Mouse (Mus musculus) cerebellum, postnatal 14 days (tissue): ENCODE measurements around the gene Sln.
A peak's percentile ranks its signal among the peaks of the same experiment; 100 is the strongest.

Source experiments
- DNase-seq, 2 experiments: peaks; one replicate each; pipeline ENCODE4 v3.0.0; 2021; ENCODE audit warnings: mixed read lengths in 2 of 2

Sln gene

DNA sequence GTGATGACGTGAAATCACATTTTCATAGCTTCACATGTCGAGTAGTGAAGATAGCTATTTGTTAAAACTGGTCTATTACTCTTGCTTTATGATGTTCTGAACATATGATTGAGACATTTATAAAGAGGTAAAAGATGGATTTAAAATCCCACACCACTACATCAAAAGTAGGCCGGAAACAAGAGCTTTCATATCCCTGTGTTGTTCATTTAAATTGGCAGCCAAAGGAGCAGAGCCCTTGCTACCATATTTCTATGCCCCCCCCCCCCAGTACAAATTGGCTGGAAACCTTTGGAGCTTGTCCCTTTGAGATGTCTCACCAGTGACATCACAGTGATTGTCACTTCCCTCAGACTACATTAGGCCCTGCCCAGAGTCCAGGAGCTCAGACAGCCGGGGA lies at the start of gene Sln:
Sln (plus strand) TSS at position 301 of the 400 bp plus-strand sequence.
- no peak for DNase-seq

DNA sequence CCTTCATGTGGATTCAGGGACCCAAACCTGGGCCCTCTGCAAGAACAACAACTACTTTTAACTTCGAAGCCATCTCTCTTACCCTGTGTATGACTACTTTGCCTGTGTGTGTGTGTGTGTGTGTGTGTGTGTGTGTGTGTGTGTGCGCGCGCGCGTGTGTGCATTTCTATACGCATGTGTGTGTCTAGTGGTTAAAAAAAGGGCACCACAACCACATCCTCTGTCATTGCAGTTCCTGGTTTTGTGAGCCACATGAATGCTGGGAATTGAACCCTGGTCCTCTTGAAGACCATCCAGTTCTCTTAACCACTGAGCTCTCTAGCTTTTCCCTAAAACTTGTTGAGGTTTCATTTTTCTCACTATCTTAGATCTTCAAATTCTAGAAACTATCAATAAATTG lies 47.0 kb upstream of the Sln start:
- no peak for DNase-seq

DNA sequence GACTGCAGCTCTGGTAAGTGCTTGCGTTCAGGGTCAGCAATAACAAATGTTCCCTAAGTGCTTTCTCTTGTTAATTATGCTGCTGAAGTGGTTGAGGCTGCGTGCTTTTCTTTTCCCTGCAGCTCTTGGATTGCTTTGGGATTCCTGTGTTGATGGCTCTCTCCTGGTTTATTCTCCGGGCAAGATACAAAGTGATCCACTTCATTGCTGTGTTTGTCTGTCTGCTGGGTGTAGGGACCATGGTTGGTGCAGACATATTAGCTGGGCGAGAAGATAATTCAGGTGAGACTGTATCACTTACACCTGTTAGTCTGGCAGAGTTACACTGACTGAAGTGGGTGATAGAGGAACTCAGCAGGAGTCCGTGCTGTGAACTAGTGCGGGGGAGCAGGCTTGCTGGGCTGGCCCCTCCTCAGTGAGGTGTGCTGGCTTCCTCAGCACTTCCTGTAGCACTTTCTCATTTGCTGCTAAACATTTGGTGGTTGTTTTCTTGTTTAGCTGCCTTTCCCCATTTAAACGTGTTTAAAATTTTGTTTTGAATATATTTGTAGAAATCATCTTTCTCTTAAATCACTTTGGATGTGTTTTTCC lies 43.4 kb upstream of the Sln start:
- DNase-seq: no peak

DNA sequence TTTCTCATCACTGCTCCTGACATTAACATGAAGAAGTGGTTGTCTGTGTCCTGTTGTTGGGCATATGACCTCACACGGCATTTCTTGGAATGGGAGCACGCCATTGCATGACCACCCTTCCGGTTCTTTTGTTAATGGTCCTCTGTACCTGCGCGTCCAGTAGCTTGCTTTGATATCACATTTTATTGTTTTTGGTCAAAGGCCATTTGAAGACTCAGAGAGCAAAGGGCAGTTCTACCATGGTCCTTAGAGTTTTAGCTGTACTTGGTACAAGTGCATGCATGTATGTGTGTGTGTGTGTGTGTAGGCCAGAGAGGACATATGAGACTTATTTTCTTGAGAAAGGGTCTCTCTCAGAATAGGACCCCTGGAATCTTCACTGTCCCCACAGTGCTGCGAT lies 36.5 kb upstream of the Sln start:
- DNase-seq: no peak

DNA sequence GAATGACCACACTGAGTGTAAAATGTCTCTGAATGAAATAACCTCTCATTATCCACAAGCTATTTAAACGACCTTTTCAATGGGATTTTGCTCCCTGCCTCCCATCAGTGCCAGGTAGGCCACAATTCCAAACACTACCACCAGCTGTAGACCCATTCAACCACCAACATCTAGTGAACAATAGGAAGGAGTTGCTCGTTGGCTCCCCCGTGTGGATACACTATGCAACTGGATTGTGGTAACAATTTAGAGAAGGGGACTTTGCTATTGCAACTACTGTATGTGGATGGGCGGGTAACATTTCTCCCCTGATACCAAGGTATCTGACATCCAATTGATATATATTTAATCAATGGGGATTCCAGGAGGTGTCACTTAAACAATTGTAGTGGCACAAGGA lies 31.2 kb upstream of the Sln start:
- DNase-seq: peak; percentile 72 to 82

DNA sequence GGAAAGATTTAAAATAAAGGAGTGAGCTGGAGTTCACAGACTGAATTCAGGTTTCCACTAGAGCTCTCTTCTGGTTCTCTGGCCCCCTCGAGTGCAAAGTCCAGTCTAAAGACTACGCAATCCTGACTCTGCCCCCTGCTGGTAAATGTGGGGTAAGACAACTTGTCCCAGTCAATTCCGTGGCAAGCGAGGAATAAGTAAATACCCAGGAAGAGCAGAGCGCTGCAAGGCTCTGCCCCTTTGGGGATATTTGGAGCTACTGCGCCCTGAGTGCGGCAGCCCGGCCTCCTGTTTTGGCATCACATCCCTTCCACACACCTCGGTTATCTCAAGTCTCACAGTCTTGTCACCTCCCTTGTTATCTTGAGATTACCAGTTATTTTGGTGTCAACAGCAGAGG lies 24.6 kb upstream of the Sln start:
- DNase-seq: peak; percentile 44 to 50

DNA sequence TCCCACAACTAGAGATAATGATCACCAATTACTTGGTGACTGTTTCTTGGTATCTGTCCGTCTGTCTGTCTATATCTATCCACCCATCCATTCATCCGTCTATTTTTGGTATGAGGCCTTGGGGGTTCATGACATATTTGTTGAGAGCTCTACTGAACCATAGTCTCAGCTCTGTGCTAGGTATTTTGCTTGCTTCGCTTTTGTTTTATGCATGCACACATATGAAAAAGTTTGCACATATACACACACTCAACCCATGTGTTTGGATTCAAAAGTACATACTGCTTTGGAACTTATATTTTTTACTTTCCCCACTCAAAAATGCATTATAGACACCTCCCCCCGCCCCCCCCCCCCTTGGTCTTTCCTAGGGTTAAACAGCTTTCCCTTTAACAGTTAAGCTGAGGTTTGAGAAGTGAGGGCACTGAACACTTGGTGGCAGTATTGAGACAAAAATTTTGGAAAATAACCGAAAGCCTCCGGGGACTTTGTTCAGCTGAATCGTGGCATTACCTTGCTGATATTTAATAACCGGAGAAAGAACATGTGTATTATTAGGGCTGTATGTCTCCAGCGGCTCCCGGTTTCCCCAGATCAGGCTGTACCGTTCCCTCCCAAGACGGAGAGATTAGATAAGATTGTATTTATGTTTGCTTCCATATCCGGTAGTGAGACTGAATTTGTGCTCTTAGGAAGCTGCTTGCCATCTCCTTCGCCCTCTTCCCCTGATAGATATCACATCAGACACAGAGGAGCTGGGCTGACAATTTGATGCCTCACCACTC lies 20.7 kb upstream of the Sln start:
- peak; percentile 74 to 77 for DNase-seq

DNA sequence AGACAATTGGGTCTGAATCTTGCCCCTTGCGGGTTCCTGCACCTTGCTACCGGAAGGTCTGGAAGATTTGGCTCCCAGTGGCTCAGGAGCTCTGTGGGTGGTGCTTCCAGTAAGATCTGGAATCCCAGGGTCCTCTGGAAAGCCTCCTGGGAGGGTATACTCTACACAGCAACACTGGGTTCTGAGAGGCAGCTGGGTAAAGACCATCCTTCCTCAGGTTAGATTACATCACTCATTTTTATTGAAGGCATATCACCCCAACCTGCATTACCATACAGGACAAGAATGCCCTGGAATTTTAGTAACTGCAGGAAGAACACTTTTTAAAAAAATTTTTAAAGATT lies 20.1 kb upstream of the Sln start:
- DNase-seq: no peak

DNA sequence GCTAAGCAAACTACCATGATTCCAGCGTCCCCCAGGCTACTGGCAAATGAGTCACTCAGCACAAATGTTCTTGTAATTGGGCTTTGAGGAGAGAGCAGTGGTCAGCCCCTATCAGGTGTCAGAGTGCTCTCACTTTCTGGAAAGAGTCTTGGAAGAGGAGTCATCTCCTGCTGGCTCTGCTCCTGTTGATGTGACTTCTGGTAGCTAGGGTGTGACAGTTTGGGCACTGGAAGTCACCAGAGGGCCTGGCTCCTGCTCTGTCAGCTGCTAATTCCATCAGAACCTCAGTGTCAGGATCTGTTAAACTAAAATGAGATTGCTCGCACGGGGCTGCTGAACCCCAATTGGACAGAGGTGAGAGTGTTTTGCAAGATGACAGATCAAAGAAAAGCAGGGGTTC lies 14.9 kb upstream of the Sln start:
- DNase-seq: no peak

DNA sequence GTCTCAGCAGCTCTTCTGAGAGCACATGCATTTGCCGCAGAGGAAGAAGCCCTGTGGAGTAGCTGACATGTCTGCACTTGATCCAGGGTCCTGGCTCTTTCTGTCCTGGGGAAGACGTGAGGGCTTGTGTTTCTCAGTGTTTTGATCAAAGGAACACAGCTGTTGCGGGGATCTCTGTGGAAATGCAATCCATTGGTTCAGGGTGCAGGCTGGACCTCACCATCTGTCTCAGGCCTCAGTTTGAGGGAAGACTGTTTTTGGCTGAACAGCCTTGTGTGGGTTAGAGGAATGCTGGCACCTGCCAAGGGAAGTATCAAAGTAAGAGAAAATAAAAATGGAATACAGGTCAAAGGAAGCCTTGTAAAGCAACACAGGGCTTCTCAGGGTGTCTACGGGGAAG lies 14.0 kb upstream of the Sln start:
- DNase-seq: no peak

DNA sequence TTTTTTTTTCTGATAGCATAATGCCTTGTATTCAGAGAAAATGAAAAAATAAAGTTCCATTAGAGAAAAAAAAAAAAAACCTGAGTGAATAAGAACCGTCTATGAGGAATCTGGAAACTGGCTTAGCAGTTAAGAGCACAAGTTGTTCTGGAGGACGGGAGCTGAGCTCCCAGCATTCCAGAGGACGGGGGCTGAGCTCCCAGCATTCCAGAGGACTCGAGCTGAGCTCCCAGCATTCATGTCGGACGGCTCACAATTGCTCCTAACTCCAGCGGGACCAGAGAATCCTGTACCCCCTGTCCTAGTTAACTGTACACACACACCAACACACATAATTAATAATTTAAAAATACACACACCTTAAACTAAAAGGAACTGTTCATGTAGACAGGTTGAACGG lies 11.1 kb upstream of the Sln start:
- no peak for DNase-seq

DNA sequence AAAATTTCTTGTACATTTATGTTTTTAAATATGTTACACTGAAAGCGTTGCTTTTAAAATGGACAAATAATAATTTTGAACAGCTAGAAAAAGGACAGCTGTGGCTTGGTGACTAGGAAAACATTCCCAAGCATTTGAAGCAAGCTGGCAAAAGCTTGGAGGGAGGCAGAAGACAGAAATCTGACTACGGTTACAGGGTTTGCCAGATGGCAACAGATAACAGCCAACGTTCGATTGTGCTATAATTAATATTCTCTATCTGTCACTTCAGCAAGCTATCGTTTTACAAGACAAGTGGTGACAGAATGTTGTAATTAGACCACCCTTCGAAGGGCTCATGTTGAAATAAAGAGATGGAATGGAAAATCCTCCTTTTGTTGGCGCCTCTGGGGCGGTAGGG lies 1.4 kb upstream of the Sln start:
- no peak for DNase-seq

DNA sequence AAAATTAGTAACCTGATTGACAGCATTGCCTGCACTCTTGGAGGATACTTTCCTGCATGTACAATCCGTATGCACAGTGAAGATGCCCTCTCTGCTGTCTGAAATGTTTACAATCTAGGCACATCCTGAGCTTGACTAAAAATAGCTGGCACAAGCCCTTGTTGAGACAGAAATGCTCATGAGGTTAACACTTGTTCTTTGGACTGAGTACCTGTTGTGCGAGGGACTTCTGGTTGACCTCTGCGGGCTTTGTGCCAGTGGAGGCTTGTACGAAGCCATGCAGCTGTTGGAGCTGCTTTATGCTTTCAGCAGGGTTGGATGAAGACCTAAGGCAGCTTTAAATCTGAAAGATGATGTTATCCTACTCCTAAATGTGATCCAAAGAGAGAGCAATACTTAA lies 2.2 kb downstream of the Sln start:
- DNase-seq: no peak

DNA sequence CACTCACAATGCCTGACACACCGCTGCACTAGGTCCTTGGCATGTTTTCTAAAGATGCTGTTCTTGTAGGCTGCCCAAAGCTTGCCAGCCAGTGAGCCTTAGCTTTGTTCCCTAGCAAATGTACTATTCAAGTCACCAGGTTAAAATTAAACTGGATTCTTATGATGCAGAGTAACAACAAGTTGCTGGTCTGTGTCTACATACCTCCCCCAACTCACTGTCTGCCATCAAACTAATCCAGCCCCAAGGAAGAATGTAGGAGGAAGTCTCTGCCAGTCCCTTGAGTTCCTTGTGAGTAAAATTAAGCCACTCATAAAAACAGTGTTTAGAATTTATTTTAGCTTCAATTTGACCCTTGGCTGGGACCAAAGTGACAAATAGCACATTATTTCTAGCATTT lies 3.7 kb downstream of the Sln start:
- no peak for DNase-seq

DNA sequence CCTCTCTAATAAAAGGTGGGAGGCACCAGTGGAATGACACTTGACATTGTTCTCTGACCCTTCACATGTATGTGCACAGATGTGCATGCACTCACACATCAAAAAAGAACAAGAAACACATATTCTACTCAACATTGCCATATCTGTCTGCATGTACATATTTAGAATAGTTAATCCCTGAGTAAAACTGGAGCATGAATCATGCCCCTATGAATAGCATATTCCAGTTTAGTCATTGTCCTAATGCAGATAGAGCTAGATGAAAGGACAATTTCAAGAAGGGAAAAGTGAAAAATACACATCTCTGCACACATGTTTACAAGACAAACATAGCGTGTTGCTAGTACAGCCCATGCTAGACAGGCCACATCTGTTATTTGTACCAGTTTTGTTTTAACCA lies 4.6 kb downstream of the Sln start:
- DNase-seq: no peak

DNA sequence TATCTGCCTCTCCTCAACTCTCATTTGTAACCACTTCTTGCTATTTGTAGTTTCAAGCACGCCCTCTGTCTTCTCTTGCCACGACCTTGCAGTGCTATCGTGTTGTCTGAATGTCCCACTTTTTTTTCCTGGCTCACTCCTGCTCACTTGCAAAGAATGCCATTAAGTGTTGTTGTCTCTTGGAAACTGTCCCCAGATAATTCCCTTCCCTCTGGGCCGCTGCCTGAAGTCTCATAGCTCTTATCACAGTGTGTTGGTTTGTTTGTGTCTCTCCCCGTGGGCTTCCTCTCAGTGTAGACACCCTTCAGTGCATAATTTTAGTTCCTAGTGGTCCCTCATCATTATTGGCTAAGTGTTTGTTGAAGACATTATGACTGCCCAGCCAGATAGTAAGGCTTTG lies 7.9 kb downstream of the Sln start:
- no peak for DNase-seq

DNA sequence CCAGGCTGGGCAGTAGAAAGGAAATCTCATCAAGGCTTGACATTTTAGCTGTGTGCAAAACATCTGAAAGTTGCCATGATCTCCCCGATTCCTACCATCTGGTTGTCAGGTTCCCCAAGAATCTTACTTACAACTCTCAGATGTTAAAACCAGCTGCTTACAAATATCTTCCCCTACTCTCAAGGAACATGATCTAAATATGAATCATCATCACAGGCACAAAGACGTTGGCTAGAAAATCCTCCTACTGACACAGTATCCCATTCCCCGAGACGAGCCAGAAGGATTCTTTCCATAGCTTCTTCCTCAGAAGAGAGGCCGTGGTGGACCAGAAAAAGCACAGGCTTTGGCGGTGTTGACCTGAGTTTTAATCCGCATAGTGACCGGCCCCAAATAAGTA lies 23.3 kb downstream of the Sln start:
- DNase-seq: no peak

DNA sequence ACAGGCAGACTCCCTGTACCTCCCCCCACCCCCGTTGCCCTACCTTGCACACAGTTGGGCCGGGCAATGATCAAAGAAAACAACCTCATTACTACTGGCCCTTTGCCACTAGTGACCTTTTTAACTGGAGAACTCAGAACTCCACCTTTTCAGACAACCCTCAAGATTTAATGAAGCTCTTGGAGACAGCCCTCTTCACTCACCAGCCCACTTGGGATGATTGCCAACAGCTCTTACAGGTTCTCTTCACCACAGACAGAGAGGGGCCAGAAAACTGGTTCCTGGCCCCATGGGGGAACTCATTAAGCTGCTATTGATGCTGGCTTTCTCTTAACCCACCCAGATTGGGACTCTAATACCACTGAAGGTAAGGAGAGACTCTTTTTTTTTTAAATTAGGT lies 27.5 kb downstream of the Sln start:
- DNase-seq: no peak

DNA sequence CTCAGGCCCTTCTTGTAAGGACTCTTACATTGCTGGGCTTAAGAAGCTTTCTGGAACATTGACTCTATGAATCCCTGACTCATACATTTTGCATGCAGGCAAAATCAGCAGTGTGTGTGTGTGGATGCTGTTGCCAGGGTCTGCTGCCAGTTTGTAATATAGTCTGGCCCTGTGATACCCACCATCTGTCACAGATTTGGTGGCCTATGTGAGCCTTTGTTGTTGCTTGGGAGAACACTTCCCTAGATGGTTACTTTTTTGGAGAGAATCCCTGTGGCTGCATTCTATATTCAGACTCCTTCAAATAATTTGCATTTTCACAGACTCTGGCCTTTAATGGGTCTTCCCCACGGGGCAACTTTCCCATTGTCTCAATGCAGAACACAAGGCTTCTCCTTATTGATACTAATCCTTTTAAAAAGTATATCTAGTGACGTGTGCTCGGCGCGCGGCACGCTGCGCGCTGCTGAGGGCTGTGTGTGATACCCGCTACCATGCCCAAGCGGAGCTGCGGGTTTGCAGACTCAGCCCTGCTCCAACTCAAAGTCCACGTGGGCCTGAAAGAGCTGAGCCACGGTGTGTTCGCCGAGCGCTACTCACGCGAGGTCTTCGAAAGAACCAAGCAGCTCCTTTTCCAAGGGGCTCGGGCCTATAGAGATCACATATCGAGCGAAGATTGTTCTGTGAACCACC lies 33.8 kb downstream of the Sln start:
- peak; percentile 45 to 56 for DNase-seq

DNA sequence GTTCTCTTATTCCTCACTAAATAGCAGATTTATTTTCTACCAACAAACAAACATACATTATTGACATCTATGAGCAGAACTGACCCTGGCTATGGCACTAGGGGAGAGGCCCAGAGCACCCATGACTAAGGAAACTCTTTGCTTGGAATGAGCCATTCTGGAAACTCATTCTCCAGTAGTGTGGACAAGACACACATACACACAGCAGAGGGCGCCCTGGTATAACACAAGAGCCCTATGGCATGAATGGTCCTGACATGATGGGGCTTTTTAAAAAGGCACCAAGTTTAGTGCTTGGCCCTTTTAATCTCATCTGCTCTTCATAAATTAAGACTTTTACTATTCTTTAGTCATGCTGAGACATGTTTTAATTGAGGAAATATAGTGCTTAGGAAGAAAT lies 40.1 kb downstream of the Sln start:
- DNase-seq: peak; percentile 83 to 88

DNA sequence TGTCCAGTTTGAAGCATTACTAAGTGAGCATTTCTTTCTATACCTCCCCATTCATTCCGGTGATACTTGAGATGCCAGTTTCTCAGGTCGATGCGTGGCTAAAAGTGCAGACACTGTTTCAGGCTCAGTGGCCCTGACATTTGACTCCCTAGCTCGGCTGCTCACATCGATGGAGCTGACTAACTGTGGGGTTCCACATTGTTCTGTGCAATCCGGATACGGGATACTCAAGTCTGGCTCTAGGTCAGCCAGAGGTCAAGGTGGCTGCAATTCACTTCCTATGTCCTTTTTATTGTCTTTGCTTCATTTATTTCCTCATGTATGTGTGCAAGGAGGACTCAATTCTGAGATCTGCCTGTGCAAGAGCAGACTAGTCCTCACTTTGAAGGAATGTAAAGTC lies 45.9 kb downstream of the Sln start:
- DNase-seq: no peak

DNA sequence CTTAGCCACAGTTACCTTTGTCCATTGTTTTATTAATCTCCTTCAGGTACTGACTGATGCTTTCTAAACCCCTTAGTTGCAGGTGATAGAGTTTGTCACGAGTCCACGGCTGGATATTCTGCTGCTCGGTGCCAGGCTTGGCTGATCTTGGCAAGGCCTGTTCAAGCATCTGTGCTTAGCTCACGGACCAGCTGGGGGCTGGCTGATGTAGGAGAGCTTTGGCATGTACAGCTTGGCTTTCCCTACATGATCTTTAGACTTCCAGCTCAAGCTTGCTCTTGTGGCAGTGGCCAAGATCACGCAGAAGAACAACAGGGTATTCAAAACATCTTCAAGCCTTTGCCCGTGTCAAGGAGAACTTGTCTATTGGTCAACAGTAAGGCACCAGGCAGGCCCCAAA lies 49.9 kb downstream of the Sln start:
- peak; percentile 68 to 72 for DNase-seq

DNA sequence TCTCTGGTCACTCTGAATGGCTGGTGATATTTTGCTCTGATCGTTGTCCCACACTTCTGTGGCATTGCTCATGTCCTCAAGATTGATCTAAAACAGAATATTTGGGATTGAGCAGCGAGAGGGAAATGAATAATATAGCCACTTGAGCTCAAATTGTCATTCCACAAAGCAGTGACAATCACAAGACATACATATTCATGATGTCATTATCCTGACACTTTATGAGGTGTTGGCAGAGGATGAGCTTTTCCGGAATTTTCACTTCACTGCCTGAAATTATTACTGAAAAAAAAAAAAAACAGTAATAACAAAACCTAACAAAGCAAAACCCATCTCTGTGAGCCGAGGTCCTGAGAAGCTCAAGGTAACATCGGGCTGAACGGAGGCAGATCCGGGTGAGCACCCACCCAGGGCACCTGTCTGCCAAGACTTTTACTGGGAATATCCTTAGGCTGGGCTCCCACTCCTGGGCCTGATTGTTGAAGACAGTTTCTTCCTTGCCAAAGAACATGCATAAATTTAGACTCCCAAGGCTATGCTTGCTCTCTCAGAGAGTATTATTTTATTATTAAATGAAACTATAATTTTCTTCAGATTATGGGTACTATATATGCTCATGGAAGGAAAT lies 53.4 kb downstream of the Sln start:
- no peak for DNase-seq
